Mouse (Mus musculus): Measurements from ENCODE around the gene Twist2. TPM values are rescaled to one million over a fixed set of nuclear protein-coding genes. Genes with fewer than 3 reads are reported as not detected.

Gene Twist2
- 3.6 and 4.1 TPM in 2 replicates for polyA plus RNA-seq (2015; fragmentation: Nextera tagmentation; extraction: Ambion mirVana)

GRCm38 (mm10) chr1:91800967-91801843 is at the start of gene Twist2:
Twist2 (plus strand) TSS chr1:91801461.
- H3K27ac ChIP-seq (ENCODE audit: low read length), result peak within 1 kb of the TSS; percentile 5; the same call in 1 of the 2 replicates
- under 1% methylated on average over 65 of the region's 77 CpGs for WGBS
- H3K27me3 ChIP-seq (replicated peaks; ENCODE audit: insufficient read depth, low read length), result peaks cover 28% of the 10 kb centered on the region
- DNase-seq (ENCODE audit: low spot score) (peak; percentile 52), ATAC-seq (peak; percentile 77)
- no peak within 1 kb of the TSS for H3K9ac ChIP-seq (replicated peaks; ENCODE audit: low read depth)
- H3K4me3 ChIP-seq (ENCODE audit: low read depth, low read length), result peak within 1 kb of the TSS; percentile 43
- no peaks in the 10 kb centered on the region for H3K9me3 ChIP-seq (ENCODE audit: low read length)
- TF ChIP-seq CTCF (IDR thresholded peaks at IDR 0.05) (peak; percentile 22; the same call in 1 of the 2 replicates), EP300 (IDR thresholded peaks at IDR 0.05) (no peak)
- H3K4me1 ChIP-seq (ENCODE audit: insufficient read depth, low read depth, low read length), result no peaks in the 10 kb centered on the region
- peak within 1 kb of the TSS; percentile 71 for H3K4me2 ChIP-seq (replicated peaks; ENCODE audit: low read depth, low read length)
- no peaks in the 10 kb centered on the region for H3K36me3 ChIP-seq (ENCODE audit: insufficient read depth, low read length)

- Histone ChIP-seq H3K4me3 (ENCODE audit: low read depth, low read length) (no peak overlapping the region), H3K9me3 (ENCODE audit: low read length) (no peaks in the 10 kb centered on the region), H3K36me3 (ENCODE audit: insufficient read depth, low read length) (no peaks in the 10 kb centered on the region), H3K9ac (replicated peaks; ENCODE audit: low read depth) (no peak overlapping the region), H3K27ac (ENCODE audit: low read length) (no peak overlapping the region), H3K27me3 (replicated peaks; ENCODE audit: insufficient read depth, low read length) (no peaks in the 10 kb centered on the region), H3K4me1 (ENCODE audit: insufficient read depth, low read depth, low read length) (no peaks in the 10 kb centered on the region), H3K4me2 (replicated peaks; ENCODE audit: low read depth, low read length) (no peak overlapping the region)
- no peak for ATAC-seq
- TF ChIP-seq CTCF (IDR thresholded peaks at IDR 0.05) (no peak), EP300 (IDR thresholded peaks at IDR 0.05) (no peak)
- DNase-seq (ENCODE audit: low spot score), result no peak
- WGBS, result 73% methylated on average over 9 of the region's 9 CpGs
Measured at GRCm38 (mm10) chr1:91752931-91753330, 48.3 kb upstream of the Twist2 start.

- peak; percentile 86 for TF ChIP-seq CTCF (IDR thresholded peaks at IDR 0.05)
- TF ChIP-seq EP300 (IDR thresholded peaks at IDR 0.05), result no peak
- Histone ChIP-seq H3K36me3 (ENCODE audit: insufficient read depth, low read length) (no peaks in the 10 kb centered on the region), H3K4me2 (replicated peaks; ENCODE audit: low read depth, low read length) (no peak overlapping the region), H3K4me1 (ENCODE audit: insufficient read depth, low read depth, low read length) (peaks cover 3% of the 10 kb centered on the region; the same call in 1 of the 2 replicates), H3K27me3 (replicated peaks; ENCODE audit: insufficient read depth, low read length) (no peaks in the 10 kb centered on the region), H3K9ac (replicated peaks; ENCODE audit: low read depth) (no peak overlapping the region), H3K27ac (ENCODE audit: low read length) (no peak overlapping the region), H3K9me3 (ENCODE audit: low read length) (no peaks in the 10 kb centered on the region), H3K4me3 (ENCODE audit: low read depth, low read length) (no peak overlapping the region)
- DNase-seq (ENCODE audit: low spot score) (peak; percentile 81), ATAC-seq (peak; percentile 26; the same call in 1 of the 2 replicates)
- WGBS, result 1% methylated on average over 9 of the region's 9 CpGs
Measured at GRCm38 (mm10) chr1:91755102-91755501, 46.2 kb upstream of the Twist2 start.

- ATAC-seq, result no peak
Measured at GRCm38 (mm10) chr1:91757292-91757691, 44.0 kb upstream of the Twist2 start.

GRCm38 (mm10) chr1:91758143-91758542 is 43.1 kb upstream of the Twist2 start:
- H3K4me3 ChIP-seq (ENCODE audit: low read depth, low read length), result no peak overlapping the region
- DNase-seq (ENCODE audit: low spot score) (no peak), ATAC-seq (no peak)
- H3K4me2 ChIP-seq (replicated peaks; ENCODE audit: low read depth, low read length), result no peak overlapping the region
- no peak overlapping the region for H3K27ac ChIP-seq (ENCODE audit: low read length)
- H3K9ac ChIP-seq (replicated peaks; ENCODE audit: low read depth), result no peak overlapping the region
- peaks cover 3% of the 10 kb centered on the region; the same call in 1 of the 2 replicates for H3K4me1 ChIP-seq (ENCODE audit: insufficient read depth, low read depth, low read length)
- TF ChIP-seq EP300 (IDR thresholded peaks at IDR 0.05), result no peak
- TF ChIP-seq CTCF (IDR thresholded peaks at IDR 0.05), result no peak
- H3K36me3 ChIP-seq (ENCODE audit: insufficient read depth, low read length), result no peaks in the 10 kb centered on the region
- H3K9me3 ChIP-seq (ENCODE audit: low read length), result no peaks in the 10 kb centered on the region
- 49% methylated on average over 2 of the region's 2 CpGs for WGBS
- no peaks in the 10 kb centered on the region for H3K27me3 ChIP-seq (replicated peaks; ENCODE audit: insufficient read depth, low read length)

More at GRCm38 (mm10) chr1:91757292-91757691, 44.0 kb upstream of the Twist2 start:
- H3K9ac ChIP-seq (replicated peaks; ENCODE audit: low read depth), result peak overlapping the region; percentile 36; the same call in 1 of the 2 replicates
- TF ChIP-seq CTCF (IDR thresholded peaks at IDR 0.05), result no peak
- TF ChIP-seq EP300 (IDR thresholded peaks at IDR 0.05), result no peak
- no peak overlapping the region for H3K27ac ChIP-seq (ENCODE audit: low read length)
- H3K27me3 ChIP-seq (replicated peaks; ENCODE audit: insufficient read depth, low read length), result no peaks in the 10 kb centered on the region
- whole genome bisulfite sequencing, result 25% methylated on average over 16 of the region's 16 CpGs
- H3K36me3 ChIP-seq (ENCODE audit: insufficient read depth, low read length), result no peaks in the 10 kb centered on the region
- peak overlapping the region; percentile 55 for H3K4me2 ChIP-seq (replicated peaks; ENCODE audit: low read depth, low read length)
- peak overlapping the region; percentile 35 for H3K4me3 ChIP-seq (ENCODE audit: low read depth, low read length)
- H3K4me1 ChIP-seq (ENCODE audit: insufficient read depth, low read depth, low read length), result peaks cover 3% of the 10 kb centered on the region; the same call in 1 of the 2 replicates
- H3K9me3 ChIP-seq (ENCODE audit: low read length), result no peaks in the 10 kb centered on the region
- DNase-seq (ENCODE audit: low spot score), result peak; percentile 26
